Mouse (Mus musculus) CD4-positive, CD25-positive, alpha-beta regulatory T cell, adult 2 months (primary cell): ENCODE data around the gene Jmy.
"Not testable (repeated sequence)": the region's sequence is repeated elsewhere in the genome, so short reads cannot be mapped to it uniquely, and the experiment has no call there.

Experiments used
- DNase-seq: peaks from one replicate; pipeline ENCODE4 v3.0.0-alpha.2; 2012; ENCODE audit warnings: low read depth, low spot score

Gene Jmy

DNA sequence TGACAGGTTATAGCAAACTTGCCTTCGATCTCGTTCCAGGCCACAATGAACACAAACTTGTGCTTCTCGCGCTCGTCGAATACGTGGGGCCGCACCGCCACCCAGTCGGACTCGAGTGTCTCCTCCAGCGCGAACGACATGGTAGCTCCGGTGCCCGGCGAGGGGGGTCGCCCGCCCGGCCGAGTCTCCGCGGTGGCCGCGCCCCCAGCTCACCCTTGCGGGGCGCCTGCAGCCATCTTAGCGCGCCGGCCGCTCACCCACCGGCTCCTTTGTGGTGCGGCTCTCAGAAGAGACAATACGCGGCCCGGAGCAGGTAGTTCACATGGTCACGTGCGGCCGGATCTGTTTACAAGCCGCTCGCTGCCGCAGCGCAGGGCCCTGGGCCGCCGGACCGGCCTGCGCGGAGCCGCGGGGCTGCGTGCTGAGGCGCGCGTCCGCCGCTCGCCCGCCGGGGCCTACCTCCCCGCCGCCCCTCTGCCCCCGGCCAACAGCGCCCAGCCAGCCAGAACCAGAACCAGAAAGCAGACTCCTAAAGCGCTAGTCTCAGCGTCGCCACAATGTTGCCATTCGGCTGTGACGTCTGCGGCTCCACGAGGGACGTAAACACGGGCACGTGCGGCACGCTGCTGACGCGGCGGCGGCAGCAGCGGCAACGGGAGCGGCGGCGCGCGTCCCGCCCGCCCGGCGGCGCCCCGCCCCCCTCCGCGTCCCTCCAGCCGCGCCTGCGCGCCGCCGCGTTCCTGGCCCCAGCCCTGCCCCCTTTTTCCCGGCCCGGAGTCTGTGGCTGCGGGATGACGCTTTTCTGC, at the start of gene Jmy:
Gene Jmy, minus strand, starts transcription at position 642 of the 806 bp plus-strand sequence.
- peak; percentile 95 for DNase-seq

DNA sequence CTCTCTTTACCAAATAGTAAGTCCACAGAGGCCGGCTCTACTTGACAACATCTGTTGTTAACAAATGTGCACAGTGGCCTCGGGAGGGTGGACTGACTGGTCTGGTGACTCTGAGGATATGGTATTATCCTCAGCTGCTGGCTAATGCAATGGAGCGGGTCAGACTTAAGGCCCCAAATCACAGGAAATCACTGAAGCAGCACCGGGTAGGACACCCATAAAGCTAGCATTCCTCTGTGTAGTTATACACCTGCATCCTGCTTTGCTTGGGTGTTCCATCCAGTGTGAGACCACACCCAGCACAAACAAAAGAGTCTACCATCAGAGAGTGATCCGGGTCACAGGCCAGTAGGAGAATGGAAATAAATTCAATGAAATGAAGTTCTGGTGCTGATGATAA, 48.0 kb upstream of the Jmy start:
- DNase-seq, result no peak

DNA sequence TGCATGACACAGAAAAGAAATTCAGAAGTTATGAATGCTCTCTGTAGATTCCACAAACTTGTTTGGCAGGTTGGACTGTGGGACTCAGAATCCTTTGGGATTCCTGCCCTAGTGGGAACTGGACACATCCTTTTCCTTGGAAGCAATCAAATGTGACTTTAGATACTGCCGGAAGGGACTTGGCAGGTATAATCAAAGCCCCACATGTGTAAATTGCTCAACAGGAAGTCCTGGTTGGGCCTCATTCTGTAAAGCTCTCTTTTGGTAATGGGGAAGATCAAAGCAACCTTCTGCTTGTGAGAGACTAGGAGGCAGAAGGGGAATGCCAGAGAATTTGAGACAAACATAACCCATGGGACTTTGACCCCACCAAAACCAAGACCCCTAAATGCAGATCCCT, 46.4 kb upstream of the Jmy start:
- peak; percentile 46 for DNase-seq

DNA sequence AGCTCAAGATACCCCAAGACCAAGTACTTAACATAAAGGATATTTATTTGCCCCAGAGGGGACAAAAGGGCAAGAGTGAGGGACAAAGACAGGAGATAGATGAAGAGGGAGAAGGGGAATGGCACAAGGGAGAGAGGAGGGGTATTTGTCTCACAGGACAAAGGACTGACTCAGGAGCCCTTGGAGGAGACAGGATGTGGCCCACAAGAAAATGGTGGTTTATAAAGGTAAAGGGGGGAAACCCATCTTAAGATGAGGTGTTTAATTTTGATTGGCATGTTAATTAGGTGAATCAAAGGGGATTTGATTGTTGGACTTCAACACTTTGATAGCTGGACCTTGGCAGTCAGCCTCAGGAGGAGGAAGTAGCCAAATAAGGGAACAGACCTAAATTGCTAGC, 44.7 kb upstream of the Jmy start:
- DNase-seq, result no peak

DNA sequence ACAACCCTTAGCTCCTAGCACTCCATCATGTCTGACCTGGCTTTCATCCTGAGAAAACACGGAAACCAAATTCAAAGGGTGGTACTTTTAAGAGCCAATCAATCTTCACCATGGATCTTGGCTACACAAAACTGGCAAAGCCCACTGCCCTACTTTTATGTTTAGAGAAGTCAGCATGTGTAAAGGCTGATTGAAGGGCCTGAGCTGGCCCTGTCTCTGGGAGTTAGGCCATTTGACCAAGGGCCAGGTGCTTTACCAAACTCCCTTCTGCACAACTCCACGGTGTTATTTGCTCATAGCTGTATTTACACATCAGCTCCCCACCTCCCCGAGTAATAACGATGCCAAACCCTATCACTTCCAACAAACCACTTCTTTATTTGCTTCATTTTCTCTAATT, 39.7 kb upstream of the Jmy start:
- no peak for DNase-seq

DNA sequence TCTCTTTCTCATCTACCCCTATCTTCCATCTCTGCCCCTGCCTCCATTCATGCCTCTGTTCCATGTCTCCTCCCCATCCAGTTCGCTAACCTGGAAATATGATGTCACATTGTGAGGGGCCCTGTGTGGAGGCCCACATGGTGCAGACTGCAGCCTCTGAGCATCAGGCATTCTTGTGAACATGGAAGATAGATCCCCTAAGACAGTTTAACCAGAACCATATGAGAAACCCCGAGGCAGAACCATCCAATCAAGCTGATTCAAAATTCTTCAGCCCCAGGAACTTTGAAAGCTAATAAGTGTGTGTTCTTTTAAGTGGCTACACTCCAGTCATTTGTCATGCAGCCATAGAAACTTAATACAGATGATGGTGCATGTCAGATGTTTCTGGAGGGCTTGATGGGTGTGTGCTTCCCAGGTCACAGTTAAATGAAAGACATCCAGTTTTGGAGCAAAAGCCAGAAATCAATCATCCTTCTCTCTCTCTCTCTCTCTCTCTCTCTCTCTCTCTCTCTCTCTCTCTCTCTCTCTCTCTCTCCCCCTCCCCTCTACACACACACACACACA, 19.2 kb upstream of the Jmy start:
- no peak for DNase-seq

DNA sequence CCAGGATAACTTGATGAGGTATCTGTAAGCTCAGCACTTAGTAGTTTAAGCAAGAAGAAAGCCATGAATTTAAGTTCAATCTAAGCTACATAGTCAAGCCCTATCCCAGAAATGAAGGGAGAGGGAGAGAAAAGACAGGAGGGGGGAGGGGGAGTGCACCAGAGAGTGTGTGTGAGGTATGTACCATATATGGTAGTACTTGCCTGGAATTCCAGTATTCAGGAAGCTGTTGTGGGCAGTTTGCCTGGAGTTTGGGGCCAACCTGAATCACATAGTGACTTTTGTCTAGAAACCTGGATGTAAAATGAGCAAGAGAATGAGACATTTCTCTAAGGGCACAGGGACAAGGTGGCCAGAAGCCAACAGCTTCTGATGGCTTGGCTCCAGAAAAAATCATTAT, 17.6 kb upstream of the Jmy start:
- no peak for DNase-seq

DNA sequence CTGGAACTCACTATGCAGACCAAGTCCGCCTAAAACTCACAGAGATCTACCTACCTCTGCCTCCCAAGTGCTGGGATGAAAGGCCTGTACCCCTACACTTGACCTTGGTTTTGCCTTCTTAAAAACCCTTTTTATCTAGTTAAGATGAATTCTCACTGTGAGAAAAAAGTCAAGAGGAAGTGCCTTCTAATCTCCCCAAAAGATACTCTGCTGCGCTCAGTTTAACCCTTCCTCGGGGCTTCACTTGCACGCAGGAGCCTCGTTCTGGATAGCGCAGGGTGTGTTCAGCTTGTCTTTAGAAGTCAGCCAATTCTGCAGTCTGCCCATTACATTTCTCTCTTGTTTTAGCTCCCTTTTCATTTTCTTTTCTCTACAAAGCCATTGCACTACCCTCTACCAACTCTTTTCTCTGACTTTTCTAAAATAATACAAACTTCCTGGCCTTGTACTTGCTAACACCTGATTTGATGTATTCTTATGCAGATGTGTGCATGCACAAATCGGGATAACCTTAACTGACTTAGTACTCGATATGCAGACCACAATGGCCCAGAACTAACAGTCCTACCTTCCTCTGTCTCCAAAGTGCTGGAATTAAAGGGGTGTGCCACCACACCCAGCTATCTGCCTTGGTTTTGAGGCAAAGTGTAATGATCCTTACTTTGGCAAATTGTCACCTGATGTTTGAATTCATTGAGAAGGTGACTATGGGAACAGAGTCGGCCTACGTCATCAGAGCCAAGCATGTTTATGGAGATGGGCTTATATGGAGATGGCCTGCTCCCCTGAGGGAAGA, 14.6 kb upstream of the Jmy start:
- DNase-seq, result no peak

DNA sequence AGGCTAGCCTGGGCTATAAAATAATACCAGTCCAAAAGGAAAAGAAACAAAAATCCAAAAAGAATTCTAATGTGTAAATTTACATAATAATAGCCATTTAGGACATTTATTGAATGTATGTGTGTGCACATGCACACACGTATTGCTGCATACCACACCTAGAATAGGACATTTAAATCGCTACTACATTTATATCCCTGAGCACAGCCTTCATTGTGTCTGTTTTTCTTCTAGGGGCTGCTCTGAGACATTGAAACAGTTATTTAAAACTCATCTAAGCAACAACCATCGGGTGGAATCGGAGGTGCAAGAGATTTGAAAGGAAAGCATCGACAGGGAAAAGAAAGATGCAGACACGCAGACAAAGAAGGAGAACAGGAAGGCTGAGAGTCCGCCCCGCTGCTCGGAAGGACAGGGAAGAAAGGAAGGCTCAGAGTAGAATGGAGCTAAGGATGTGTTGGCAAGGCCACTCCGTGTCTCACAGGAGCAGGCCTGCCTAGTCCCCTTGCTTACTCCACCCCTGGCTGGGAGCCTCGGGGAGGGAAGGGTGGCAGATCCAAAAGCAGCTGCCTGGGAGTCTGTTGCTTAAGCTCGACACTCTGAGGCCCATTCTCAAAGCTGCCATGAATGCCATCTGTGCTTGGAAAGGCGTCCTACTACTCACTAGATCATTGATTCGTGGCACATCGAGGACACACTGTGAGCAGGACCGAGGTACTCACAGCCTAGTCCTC, 11.0 kb upstream of the Jmy start:
- DNase-seq, result no peak

DNA sequence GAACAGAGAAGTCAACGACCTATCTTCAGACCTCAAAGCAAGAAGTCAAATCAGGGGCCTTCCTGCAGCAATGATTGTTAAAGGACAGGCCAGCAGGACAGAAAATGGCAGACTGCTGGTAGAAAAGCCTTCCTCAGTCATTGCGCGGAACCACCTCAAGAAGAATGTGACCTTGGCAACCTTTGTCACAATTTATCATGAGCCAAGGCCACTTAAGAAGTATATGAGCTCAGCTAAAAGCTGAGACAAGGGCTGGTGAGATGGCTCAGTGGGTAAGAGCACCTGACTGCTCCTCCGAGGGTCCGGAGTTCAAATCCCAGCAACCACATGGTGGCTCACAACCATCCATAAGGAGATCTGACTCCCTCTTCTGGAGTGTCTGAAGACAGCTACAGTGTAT, 7.3 kb upstream of the Jmy start:
- not testable (repeated sequence) for DNase-seq

DNA sequence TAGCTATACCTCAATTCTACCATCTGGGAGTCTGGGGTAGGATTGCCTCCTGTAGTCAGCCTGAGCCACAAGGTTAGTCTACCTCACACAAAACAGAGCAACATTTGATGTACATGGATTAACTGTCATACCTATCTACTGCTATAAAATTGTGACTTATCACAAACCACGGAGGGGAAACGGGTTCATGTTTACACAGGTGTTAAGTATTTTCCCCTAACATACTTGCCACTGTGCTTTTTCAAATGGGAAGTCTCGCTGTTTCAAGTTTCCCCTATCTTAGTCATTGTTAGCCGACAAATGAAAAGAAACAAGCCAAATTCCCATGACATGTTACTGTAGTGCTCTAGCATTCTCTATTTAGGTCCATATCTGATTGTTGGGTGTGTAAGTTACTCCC, 2.1 kb upstream of the Jmy start:
- no peak for DNase-seq

DNA sequence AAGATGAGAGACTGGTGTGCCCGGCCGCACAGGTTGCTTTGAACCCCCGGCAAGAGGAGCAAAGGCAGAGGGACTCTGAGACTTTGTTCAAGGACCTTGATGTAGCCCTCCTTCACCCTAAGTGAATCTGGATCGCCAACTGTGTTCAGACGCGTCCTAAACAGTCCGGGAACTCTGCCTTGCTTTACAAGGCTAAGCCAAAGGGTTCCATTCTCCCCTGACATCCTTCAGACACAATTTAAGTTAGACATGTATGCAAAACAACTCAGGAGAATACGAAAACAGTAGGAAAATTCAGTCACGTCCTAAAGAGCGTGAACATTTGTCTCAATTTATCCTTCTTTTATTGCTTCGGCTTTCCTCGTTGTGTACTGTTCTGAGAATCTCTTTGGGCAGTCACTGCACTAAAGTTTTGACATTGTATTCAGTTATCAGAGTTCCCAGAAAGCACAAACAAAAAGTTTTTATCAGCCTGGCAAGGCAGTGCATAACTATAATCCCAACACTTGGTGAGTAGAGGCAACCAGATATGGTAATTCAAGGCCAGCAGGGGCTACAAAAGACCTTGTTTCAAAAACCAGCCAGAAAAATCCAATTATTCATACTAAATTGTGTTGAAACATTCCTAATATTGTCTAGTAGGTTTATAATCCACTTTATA, 495 bp upstream of the Jmy start:
- no peak for DNase-seq

DNA sequence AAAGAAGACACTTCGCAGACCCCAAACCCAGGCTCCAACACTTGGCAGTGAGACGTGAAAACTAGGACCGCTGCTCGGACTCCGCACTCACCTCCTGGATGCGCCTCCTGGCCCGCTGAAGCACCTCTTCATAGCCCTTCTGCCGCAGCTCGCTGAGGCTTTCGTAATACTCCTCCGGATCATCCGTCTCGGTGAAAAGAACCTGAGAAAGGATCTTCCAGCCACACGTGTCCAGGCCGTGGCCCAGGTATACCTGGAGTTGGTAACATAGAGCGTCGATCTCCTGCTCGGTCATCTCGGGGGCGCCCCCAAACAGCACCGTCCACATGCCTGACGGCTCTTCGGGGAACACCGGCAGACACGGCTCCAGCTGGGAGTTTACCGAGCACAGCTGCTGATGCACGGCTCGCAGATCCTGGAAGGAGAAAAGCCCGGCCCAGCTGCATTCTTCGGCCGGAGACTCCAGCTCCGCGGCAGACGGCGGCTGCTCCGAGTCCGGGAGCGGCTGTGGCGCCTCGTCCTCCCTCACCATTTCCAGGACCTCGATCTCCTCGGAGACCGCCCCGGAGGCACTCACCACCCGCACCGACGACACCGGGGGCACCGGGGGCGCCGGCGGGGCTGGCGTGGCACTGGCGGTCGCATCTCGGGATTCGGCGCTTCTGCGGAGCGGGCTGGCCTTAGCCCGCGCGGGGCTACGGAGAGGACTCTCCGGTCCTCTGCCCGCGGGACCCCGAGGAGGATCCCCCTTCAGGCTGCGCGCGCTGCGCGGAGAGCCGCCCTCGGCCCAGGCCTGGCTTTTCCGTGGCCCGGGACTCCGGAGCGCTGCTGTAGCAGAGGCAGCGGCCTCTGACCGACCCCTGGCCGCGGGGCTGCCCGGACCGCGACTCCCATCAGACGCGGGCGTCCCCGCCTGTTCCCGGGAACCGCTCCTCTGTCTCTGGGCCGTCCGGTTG, 1.1 kb downstream of the Jmy start:
- DNase-seq, result peak; percentile 57

DNA sequence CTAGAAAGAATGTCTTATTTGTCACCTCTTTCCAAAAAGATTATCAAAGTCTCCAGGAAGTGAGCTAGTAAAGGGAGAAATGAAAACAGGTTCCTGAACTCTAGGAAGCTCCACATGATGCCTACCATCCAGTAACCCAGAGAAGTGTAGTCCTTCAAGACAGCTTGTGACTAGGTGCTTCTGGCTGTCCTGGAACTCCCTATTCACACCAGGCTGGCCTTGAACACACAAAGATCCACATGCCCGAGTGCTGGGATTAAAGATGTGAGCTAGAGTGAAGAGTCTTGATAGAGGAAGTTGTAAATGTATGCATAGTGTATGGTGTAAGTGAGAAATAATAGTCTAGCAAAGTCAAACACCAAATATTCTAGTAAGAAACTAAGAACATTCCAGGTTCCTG, 2.6 kb downstream of the Jmy start:
- peak; percentile 19 for DNase-seq

DNA sequence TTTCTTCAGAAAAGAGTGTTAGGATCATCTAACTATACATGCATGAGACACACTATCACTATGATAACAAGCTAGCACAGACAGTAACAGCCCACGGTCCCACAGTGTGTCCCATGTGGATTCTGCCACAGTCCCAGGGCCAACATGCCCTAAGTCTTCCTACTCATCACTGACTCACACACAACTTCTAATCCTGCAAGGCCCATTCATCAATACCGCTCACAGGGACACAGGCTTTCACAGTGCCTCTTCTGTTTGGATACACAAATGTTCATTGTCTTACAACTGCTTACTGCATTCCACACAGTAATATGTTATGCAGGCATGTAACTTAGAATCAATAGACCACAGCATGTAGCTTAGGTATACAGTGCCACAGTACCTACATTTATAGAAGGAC, 11.1 kb downstream of the Jmy start:
- no peak for DNase-seq

DNA sequence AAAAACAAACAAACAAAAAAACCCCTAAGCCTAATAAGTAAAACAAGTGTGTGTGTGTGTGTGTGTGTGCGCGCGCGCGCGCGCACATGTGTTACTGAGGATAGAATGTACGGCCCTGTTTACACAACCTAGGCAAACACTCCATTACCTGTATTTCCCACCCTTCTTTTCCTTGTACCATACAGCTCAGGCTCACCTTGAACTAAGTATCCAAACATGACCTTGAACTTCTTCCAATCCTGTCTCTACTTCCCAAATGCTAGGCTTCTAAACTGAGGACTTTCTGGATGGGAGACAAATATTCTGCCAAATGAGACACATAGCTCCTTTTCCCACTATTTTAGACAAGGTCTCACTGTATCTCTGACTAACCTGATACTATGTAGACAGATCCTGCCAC, 11.9 kb downstream of the Jmy start:
- no peak for DNase-seq

DNA sequence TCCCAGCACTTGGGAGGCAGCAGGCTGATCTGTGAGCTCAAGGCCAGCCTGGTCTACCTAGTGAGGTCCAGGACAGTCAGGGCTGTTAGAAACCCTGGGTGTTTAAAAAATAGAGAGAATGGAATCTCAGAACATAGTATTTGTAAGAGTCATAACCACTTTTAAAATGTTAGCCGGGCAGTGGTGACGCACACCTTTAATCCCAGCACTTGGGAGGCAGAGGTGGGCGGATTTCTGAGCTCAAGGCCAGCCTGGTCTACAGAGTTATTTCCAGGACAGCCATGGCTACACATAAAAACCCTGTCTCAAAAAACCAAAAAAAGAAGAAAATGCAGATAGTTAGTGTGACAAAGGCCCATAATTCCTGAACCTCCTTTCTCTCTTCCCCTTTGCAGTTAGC, 15.3 kb downstream of the Jmy start:
- no peak for DNase-seq

DNA sequence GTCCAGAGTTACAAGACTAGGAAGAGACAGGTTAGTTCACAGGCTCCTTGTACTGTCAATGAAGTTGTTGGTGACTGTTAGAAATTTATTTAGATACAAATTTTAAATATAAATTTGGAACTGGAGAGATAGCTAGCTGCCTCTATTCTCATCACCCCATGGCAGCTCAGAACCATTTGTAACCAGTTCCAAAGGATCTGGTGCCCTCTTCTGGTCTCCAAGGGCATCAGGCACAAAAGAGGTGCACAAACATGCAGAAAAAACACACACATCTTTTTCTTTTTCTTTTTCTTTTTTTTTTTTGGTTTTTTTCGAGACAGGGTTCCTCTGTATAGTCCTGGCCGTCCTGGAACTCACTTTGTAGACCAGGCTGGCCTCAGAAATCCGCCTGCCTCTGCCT, 18.5 kb downstream of the Jmy start:
- no peak for DNase-seq

DNA sequence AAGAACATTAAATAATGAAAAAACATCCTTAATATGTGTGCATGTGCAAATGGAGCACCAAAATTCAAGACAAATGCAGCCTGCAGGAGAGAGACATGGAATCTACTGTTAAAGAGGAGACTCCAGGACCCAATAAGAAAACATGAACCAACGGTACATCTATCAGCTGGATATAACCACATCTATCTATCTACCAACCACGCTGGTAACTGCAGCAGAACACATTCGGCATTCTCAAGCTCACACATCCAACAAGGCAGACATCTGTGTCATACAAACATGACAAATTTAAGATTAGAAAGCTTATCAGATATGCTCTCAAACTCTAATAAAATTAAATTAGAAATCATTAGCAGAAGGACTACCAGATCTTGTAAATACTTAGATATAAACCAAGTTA, 21.3 kb downstream of the Jmy start:
- DNase-seq, result no peak

DNA sequence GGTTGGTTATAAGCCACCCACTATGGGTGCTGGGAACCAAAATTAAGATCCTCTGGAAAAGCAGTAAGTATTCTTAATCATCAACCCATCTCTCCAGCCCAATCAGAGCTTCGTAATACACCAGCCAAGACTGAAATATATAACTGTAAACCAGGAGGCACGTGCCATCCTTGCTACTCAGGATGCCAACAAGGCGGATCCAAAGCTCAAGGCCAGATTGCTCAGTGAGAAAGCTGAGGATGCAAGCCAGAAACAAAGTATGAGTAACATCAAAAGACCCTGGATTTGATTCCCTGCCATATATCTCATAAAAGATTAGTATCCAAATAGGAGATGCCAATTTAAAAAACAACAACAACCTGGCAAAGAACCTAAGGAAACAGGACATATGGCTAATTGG, 31.3 kb downstream of the Jmy start:
- no peak for DNase-seq
